ENCODE assay signal across 11 mouse cellular contexts in genomic region chr11:101263138-101263988, GRCm38 (mm10). TPM values are rescaled to one million over a fixed set of nuclear protein-coding genes. Genes with fewer than 3 reads are reported as not detected.
DNase-seq lines count a peak whose midpoint lies in the region; ATAC-seq and TF ChIP-seq lines count a peak whose summit lies in the region.
"Had no signal": no experiment of that assay in that cellular context is flagged by ENCODE, and none has a peak within 500 bp of the region (broad histone marks: within the 10 kb centered on the region; RNA-seq: fewer than 3 reads in every experiment).

No protein-coding gene starts in this region.

- peak overlapping the region; percentile 42; the same call in 1 of the 2 replicates for H3K9ac ChIP-seq in heart, embryonic 12.5 days
- no peak overlapping the region for H3K9ac ChIP-seq in liver, embryonic 11.5 days (ENCODE audit: low read depth, low read length)
- no peak overlapping the region for H3K9ac ChIP-seq in liver, postnatal 0 days (replicated peaks)
- H3K9ac ChIP-seq in embryonic facial prominence, embryonic 12.5 days: no peak overlapping the region
- H3K9ac ChIP-seq in limb, embryonic 11.5 days (ENCODE audit: low read length): no peak overlapping the region

- H3K36me3 ChIP-seq in heart, embryonic 12.5 days: peaks cover 2% of the 10 kb centered on the region; the same call in 1 of the 2 replicates
- peaks cover 6% of the 10 kb centered on the region; the same call in 1 of the 2 replicates for H3K36me3 ChIP-seq in liver, embryonic 11.5 days (ENCODE audit: control insufficient read depth, insufficient read depth, low read length)
- H3K36me3 ChIP-seq in liver, postnatal 0 days (replicated peaks; ENCODE audit: insufficient read depth, low read length): peaks cover 10% of the 10 kb centered on the region
- peaks cover 4% of the 10 kb centered on the region; the same call in 1 of the 2 replicates for H3K36me3 ChIP-seq in embryonic facial prominence, embryonic 12.5 days
- no peaks in the 10 kb centered on the region; the same call in 1 of the 2 replicates for H3K36me3 ChIP-seq in limb, embryonic 11.5 days (ENCODE audit: control insufficient read depth, insufficient read depth, low read length)

- peaks cover 42% of the 10 kb centered on the region for H3K27me3 ChIP-seq in heart, embryonic 12.5 days (replicated peaks)
- peaks cover 37% of the 10 kb centered on the region for H3K27me3 ChIP-seq in liver, embryonic 11.5 days (replicated peaks; ENCODE audit: control insufficient read depth, insufficient read depth, low read length)
- H3K27me3 ChIP-seq in liver, postnatal 0 days (ENCODE audit: insufficient read depth, low read length): peaks cover 42% of the 10 kb centered on the region
- peaks cover 49% of the 10 kb centered on the region for H3K27me3 ChIP-seq in embryonic facial prominence, embryonic 12.5 days
- H3K27me3 ChIP-seq in limb, embryonic 11.5 days (ENCODE audit: control insufficient read depth, insufficient read depth, low read length): peaks cover 44% of the 10 kb centered on the region
- H3K27me3 ChIP-seq: CH12.LX had no signal

- ATAC-seq in heart, embryonic 12.5 days (ENCODE audit: insufficient number of reproducible peaks, low FRiP score): no peak
- ATAC-seq in liver, embryonic 11.5 days (replicated peaks; ENCODE audit: low FRiP score): no peak
- no peak for ATAC-seq in liver, postnatal 0 days
- no peak for ATAC-seq in embryonic facial prominence, embryonic 12.5 days (ENCODE audit: insufficient number of reproducible peaks, insufficient read depth, low FRiP score, low TSS enrichment)
- ATAC-seq in limb, embryonic 11.5 days (ENCODE audit: insufficient number of reproducible peaks, low FRiP score, low TSS enrichment, low read depth): no peak

- TF ChIP-seq EP300 in liver, postnatal 0 days (IDR thresholded peaks at IDR 0.05; ENCODE audit: low read depth): no peak

- peak overlapping the region; percentile 64 for H3K4me3 ChIP-seq in heart, embryonic 12.5 days
- peak overlapping the region; percentile 82 for H3K4me3 ChIP-seq in liver, embryonic 11.5 days (ENCODE audit: low read depth, low read length)
- no peak overlapping the region for H3K4me3 ChIP-seq in liver, postnatal 0 days (ENCODE audit: low read depth, low read length)
- peak overlapping the region; percentile 55; the same call in 1 of the 2 replicates for H3K4me3 ChIP-seq in embryonic facial prominence, embryonic 12.5 days
- peak overlapping the region; percentile 18 for H3K4me3 ChIP-seq in limb, embryonic 11.5 days (ENCODE audit: low read depth, low read length)

- no peak overlapping the region for H3K27ac ChIP-seq in heart, embryonic 12.5 days (ENCODE audit: poor library complexity, severe bottlenecking)
- no peak overlapping the region for H3K27ac ChIP-seq in liver, embryonic 11.5 days (ENCODE audit: low read depth, low read length)
- no peak overlapping the region for H3K27ac ChIP-seq in liver, postnatal 0 days (ENCODE audit: low read depth)
- no peak overlapping the region for H3K27ac ChIP-seq in embryonic facial prominence, embryonic 12.5 days
- no peak overlapping the region for H3K27ac ChIP-seq in limb, embryonic 11.5 days (replicated peaks; ENCODE audit: low read depth, low read length)

- H3K4me2 ChIP-seq in heart, embryonic 12.5 days: peak overlapping the region; percentile 87
- H3K4me2 ChIP-seq in liver, embryonic 11.5 days: peak overlapping the region; percentile 99
- no peak overlapping the region for H3K4me2 ChIP-seq in liver, postnatal 0 days (ENCODE audit: low read depth, low read length)
- peak overlapping the region; percentile 97 for H3K4me2 ChIP-seq in embryonic facial prominence, embryonic 12.5 days (replicated peaks)
- no peak overlapping the region; the same call in 1 of the 2 replicates for H3K4me2 ChIP-seq in limb, embryonic 11.5 days (ENCODE audit: low read depth, severe bottlenecking)

- no peaks in the 10 kb centered on the region for H3K9me3 ChIP-seq in heart, embryonic 12.5 days (replicated peaks)
- H3K9me3 ChIP-seq in liver, embryonic 11.5 days (ENCODE audit: control insufficient read depth, low read length): no peaks in the 10 kb centered on the region
- H3K9me3 ChIP-seq in liver, postnatal 0 days (ENCODE audit: low read length): no peaks in the 10 kb centered on the region
- no peaks in the 10 kb centered on the region for H3K9me3 ChIP-seq in embryonic facial prominence, embryonic 12.5 days
- H3K9me3 ChIP-seq in limb, embryonic 11.5 days (ENCODE audit: control insufficient read depth, low read length): no peaks in the 10 kb centered on the region

- no peak for DNase-seq in heart, adult 18-20 months
- DNase-seq in liver, embryonic 11.5 days (ENCODE audit: low spot score): no peak
- no peak for DNase-seq in liver, postnatal 0 days
- peak; percentile 42 for DNase-seq in limb, embryonic 11.5 days (ENCODE audit: low spot score)
- DNase-seq in thymus, postnatal 36 days: no peak
- DNase-seq in layer of hippocampus, postnatal 10 days (ENCODE audit: low spot score in 2 of 2): no peak
- DNase-seq: gastrocnemius, postnatal 25 days; layer of hippocampus, adult 9-11 months had no signal

- peaks cover 62% of the 10 kb centered on the region for H3K4me1 ChIP-seq in heart, embryonic 12.5 days (replicated peaks)
- H3K4me1 ChIP-seq in liver, embryonic 11.5 days (replicated peaks; ENCODE audit: control insufficient read depth, insufficient read depth, low read length): peaks cover 41% of the 10 kb centered on the region
- peaks cover 43% of the 10 kb centered on the region for H3K4me1 ChIP-seq in liver, postnatal 0 days (ENCODE audit: insufficient read depth)
- H3K4me1 ChIP-seq in embryonic facial prominence, embryonic 12.5 days: peaks cover 57% of the 10 kb centered on the region
- H3K4me1 ChIP-seq in limb, embryonic 11.5 days (ENCODE audit: control insufficient read depth, insufficient read depth, low read length): peaks cover 25% of the 10 kb centered on the region; the same call in 1 of the 2 replicates

- 12% methylated on average over 32 of the region's 32 CpGs for WGBS in heart, embryonic 12.5 days
- 11% methylated on average over 32 of the region's 32 CpGs for WGBS in liver, embryonic 11.5 days
- 21% methylated on average over 32 of the region's 32 CpGs for WGBS in liver, postnatal 0 days (ENCODE audit: insufficient replicate concordance)
- 2% methylated on average over 32 of the region's 32 CpGs for WGBS in embryonic facial prominence, embryonic 12.5 days
- WGBS in limb, embryonic 11.5 days: 2% methylated on average over 32 of the region's 32 CpGs

- TF ChIP-seq CTCF in liver, postnatal 0 days (IDR thresholded peaks at IDR 0.05; ENCODE audit: low read depth): no peak

RNA-seq across cellular contexts. Expression of gene Wnk4, which starts 3.0 kb away (rescaled TPM):
- polyA plus RNA-seq in heart, embryonic 12.5 days (2016; fragmentation: Nextera tagmentation; extraction: Ambion mirVana): 14.0 TPM in 2 replicates
- 10 to 100 TPM in 1 of 2 experiments, 1 to 10 TPM in 1; 9.4 to 12.9 TPM for total RNA-seq in heart, adult 18-20 months (2021)
- polyA plus RNA-seq in liver, embryonic 11.5 days (2014; fragmentation: Nextera tagmentation; extraction: Ambion mirVana): 18.5 and 19.7 TPM in 2 replicates
- polyA plus RNA-seq in liver, postnatal 0 days (2015; fragmentation: Nextera tagmentation; extraction: Ambion mirVana): 1.6 and 2.2 TPM in 2 replicates
- polyA plus RNA-seq in embryonic facial prominence, embryonic 12.5 days (2016; fragmentation: Nextera tagmentation; extraction: Ambion mirVana): 7.7 and 8.0 TPM in 2 replicates
- polyA plus RNA-seq in limb, embryonic 11.5 days (2014; fragmentation: Nextera tagmentation; extraction: Ambion mirVana): 7.0 and 8.1 TPM in 2 replicates
- 1 to 10 TPM; 3.4 to 4.5 TPM for total RNA-seq in layer of hippocampus, postnatal 10 days (2021)

RNA-seq across cellular contexts. Expression of gene Vps25, which starts 9.9 kb away (rescaled TPM):
- 98.8 and 101 TPM in 2 replicates for polyA plus RNA-seq in heart, embryonic 12.5 days (2016; fragmentation: Nextera tagmentation; extraction: Ambion mirVana)
- 100 to 1,000 TPM in 1 of 2 experiments, 10 to 100 TPM in 1; 87.3 to 107 TPM for total RNA-seq in heart, adult 18-20 months (2021)
- 158 and 163 TPM in 2 replicates for polyA plus RNA-seq in liver, embryonic 11.5 days (2014; fragmentation: Nextera tagmentation; extraction: Ambion mirVana)
- 75.9 and 81.1 TPM in 2 replicates for polyA plus RNA-seq in liver, postnatal 0 days (2015; fragmentation: Nextera tagmentation; extraction: Ambion mirVana)
- polyA plus RNA-seq in embryonic facial prominence, embryonic 12.5 days (2016; fragmentation: Nextera tagmentation; extraction: Ambion mirVana): 93.6 and 99.3 TPM in 2 replicates
- 111 and 120 TPM in 2 replicates for polyA plus RNA-seq in limb, embryonic 11.5 days (2014; fragmentation: Nextera tagmentation; extraction: Ambion mirVana)
- 10 to 100 TPM; 78.4 to 81.9 TPM for total RNA-seq in layer of hippocampus, postnatal 10 days (2021)

RNA-seq across cellular contexts. Expression of gene Cntd1, which starts 15.4 kb away (rescaled TPM):
- 0.81 and 1.5 TPM in 2 replicates for polyA plus RNA-seq in heart, embryonic 12.5 days (2016; fragmentation: Nextera tagmentation; extraction: Ambion mirVana)
- under 1 TPM; 0.15 to 0.23 TPM for total RNA-seq in heart, adult 18-20 months (2021)
- 1.2 and 1.4 TPM in 2 replicates for polyA plus RNA-seq in liver, embryonic 11.5 days (2014; fragmentation: Nextera tagmentation; extraction: Ambion mirVana)
- 0.19 and 0.29 TPM in 2 replicates for polyA plus RNA-seq in liver, postnatal 0 days (2015; fragmentation: Nextera tagmentation; extraction: Ambion mirVana)
- polyA plus RNA-seq in embryonic facial prominence, embryonic 12.5 days (2016; fragmentation: Nextera tagmentation; extraction: Ambion mirVana): 1.4 and 2.0 TPM in 2 replicates
- polyA plus RNA-seq in limb, embryonic 11.5 days (2014; fragmentation: Nextera tagmentation; extraction: Ambion mirVana): 1.3 and 1.8 TPM in 2 replicates
- total RNA-seq in layer of hippocampus, postnatal 10 days (2021): under 1 TPM; 0.37 to 0.56 TPM

RNA-seq across cellular contexts. Expression of gene Coa3, which starts 15.6 kb away (rescaled TPM):
- 165 and 171 TPM in 2 replicates for polyA plus RNA-seq in heart, embryonic 12.5 days (2016; fragmentation: Nextera tagmentation; extraction: Ambion mirVana)
- total RNA-seq in heart, adult 18-20 months (2021): 100 to 1,000 TPM in 1 of 2 experiments, 10 to 100 TPM in 1; 98.3 to 108 TPM
- polyA plus RNA-seq in liver, embryonic 11.5 days (2014; fragmentation: Nextera tagmentation; extraction: Ambion mirVana): 190 and 197 TPM in 2 replicates
- 79.9 and 86.6 TPM in 2 replicates for polyA plus RNA-seq in liver, postnatal 0 days (2015; fragmentation: Nextera tagmentation; extraction: Ambion mirVana)
- 201 and 209 TPM in 2 replicates for polyA plus RNA-seq in embryonic facial prominence, embryonic 12.5 days (2016; fragmentation: Nextera tagmentation; extraction: Ambion mirVana)
- 191 and 204 TPM in 2 replicates for polyA plus RNA-seq in limb, embryonic 11.5 days (2014; fragmentation: Nextera tagmentation; extraction: Ambion mirVana)
- 10 to 100 TPM; 92.7 to 93.1 TPM for total RNA-seq in layer of hippocampus, postnatal 10 days (2021)

RNA-seq across cellular contexts. Expression of gene Ramp2, which starts 17.5 kb away (rescaled TPM):
- polyA plus RNA-seq in heart, embryonic 12.5 days (2016; fragmentation: Nextera tagmentation; extraction: Ambion mirVana): 233 and 245 TPM in 2 replicates
- 100 to 1,000 TPM in 1 of 2 experiments, 10 to 100 TPM in 1; 74.7 to 100 TPM for total RNA-seq in heart, adult 18-20 months (2021)
- 62.4 and 64.2 TPM in 2 replicates for polyA plus RNA-seq in liver, embryonic 11.5 days (2014; fragmentation: Nextera tagmentation; extraction: Ambion mirVana)
- 34.8 and 38.4 TPM in 2 replicates for polyA plus RNA-seq in liver, postnatal 0 days (2015; fragmentation: Nextera tagmentation; extraction: Ambion mirVana)
- 80.2 and 86.9 TPM in 2 replicates for polyA plus RNA-seq in embryonic facial prominence, embryonic 12.5 days (2016; fragmentation: Nextera tagmentation; extraction: Ambion mirVana)
- 60.4 and 67.2 TPM in 2 replicates for polyA plus RNA-seq in limb, embryonic 11.5 days (2014; fragmentation: Nextera tagmentation; extraction: Ambion mirVana)
- 10 to 100 TPM; 69.6 to 70.0 TPM for total RNA-seq in layer of hippocampus, postnatal 10 days (2021)

Comparison
In these comparisons a context has a peak if more than half of its experiments do, and no peak if none do; other contexts are left out.
1. H3K4me2 ChIP-seq: peak in heart, embryonic 12.5 days (single experiment), liver, embryonic 11.5 days (single experiment) and embryonic facial prominence, embryonic 12.5 days (single experiment); none in liver, postnatal 0 days (single experiment) and limb, embryonic 11.5 days (single experiment).